Mouse (Mus musculus) lung, postnatal 0 days (tissue): ENCODE measurements around the gene Cd180. TPM values are rescaled to one million over a fixed set of nuclear protein-coding genes. Genes with fewer than 3 reads are reported as not detected.
"Not testable (repeated sequence)": the region's sequence is repeated elsewhere in the genome, so short reads cannot be mapped to it uniquely, and the experiment has no call there.

Source experiments
- ATAC-seq: fragments of 200-750 bp; cut with Nextera tagmentation; 2 replicates; pipeline ENCODE4 v1.8.0; 2017; ENCODE audit warnings: moderate library complexity
- DNase-seq: peaks from one replicate; pipeline ENCODE4 v3.0.0-alpha.2; 2016; ENCODE audit warnings: low spot score
- H3K27ac ChIP-seq: fragments of 300-500 bp; sonication (generic); 2 replicates; pipeline ENCODE4 v1.5.1; 2014; ENCODE audit warnings: antibody characterized with exemption, mild to moderate bottlenecking, low read length, mixed read lengths
- H3K27me3 ChIP-seq: fragments of 300-500 bp; sonication (generic); replicated peaks from 2 replicates; pipeline ENCODE4 v1.6.1; 2014; ENCODE audit warnings: low read length, mixed read lengths; ENCODE audit not compliant: insufficient read depth
- H3K36me3 ChIP-seq: fragments of 300-500 bp; sonication (generic); 2 replicates; pipeline ENCODE4 v1.6.1; 2014; ENCODE audit warnings: low read length, mixed read lengths; ENCODE audit not compliant: insufficient read depth
- H3K4me1 ChIP-seq: fragments of 300-500 bp; sonication (generic); 2 replicates; pipeline ENCODE4 v1.6.1; 2014; ENCODE audit warnings: antibody characterized with exemption, low read depth, low read length, mixed read lengths; ENCODE audit not compliant: insufficient read depth
- H3K4me2 ChIP-seq: fragments of 300-500 bp; sonication (generic); replicated peaks from 2 replicates; pipeline ENCODE4 v1.6.1; 2014; ENCODE audit warnings: low read depth, mild to moderate bottlenecking, low read length, moderate library complexity, mixed read lengths
- H3K4me3 ChIP-seq: fragments of 300-500 bp; sonication (generic); 2 replicates; pipeline ENCODE4 v1.5.1; 2014; ENCODE audit warnings: low read depth, low read length
- H3K9ac ChIP-seq: fragments of 300-500 bp; sonication (generic); replicated peaks from 2 replicates; pipeline ENCODE4 v1.6.1; 2014; ENCODE audit warnings: low read depth, mild to moderate bottlenecking
- H3K9me3 ChIP-seq: fragments of 300-500 bp; sonication (generic); 2 replicates; pipeline ENCODE4 v1.6.1; 2016; ENCODE audit warnings: low read length, mixed read lengths
- CTCF ChIP-seq: IDR thresholded peaks from 2 replicates; pipeline ENCODE4 v1.5.1; 2016; ENCODE audit warnings: antibody characterized with exemption, mild to moderate bottlenecking
- EP300 ChIP-seq: IDR thresholded peaks from 2 replicates; pipeline ENCODE4 v1.6.1; 2016; ENCODE audit warnings: antibody characterized with exemption, mild to moderate bottlenecking, control low read depth
- WGBS: fragments of 180-500 bp; shearing (Covaris S2); extraction: QIAGEN DNeasy Blood & Tissue Kit; methylation state at CpG from one replicate; pipeline ENCODE4 v1.1.7; 2014; 5-methylcytosine and 5-hydroxymethylcytosine counted together
- polyA plus RNA-seq: library from polyadenylated mRNA; unstranded; fragments of >200 nt; fragmentation: Nextera tagmentation; extraction: Ambion mirVana; gene quantifications from 2 replicates; pipeline ENCODE4 v1.2.1, GENCODE M21; 2015

The Cd180 gene
- polyA plus RNA-seq, 1 experiment from 2014 or later, result 0.67 TPM

DNA sequence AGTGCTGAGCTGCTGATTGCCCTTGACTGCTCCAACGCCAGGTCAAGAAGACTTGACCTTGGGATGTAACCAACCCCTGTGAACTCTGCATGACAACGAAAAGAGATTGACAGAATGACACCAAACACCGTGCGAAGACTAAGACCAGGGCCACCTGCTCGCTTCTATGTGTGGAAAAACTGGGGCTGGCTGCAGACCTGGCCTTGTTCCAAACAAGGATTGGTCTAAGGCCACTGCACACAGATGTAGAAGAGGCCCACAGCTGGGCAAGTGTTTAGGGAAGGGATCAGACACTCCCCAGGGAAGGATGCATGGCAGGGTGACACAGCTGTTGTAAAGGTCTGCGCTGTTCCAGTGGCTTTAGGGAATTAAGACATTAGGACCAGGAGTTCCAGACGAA lies 22.9 kb upstream of the Cd180 start:
- Histone ChIP-seq H3K4me1 (peaks cover 6% of the 10 kb centered on the region; the same call in 1 of the 2 replicates), H3K4me3 (no peak overlapping the region), H3K27me3 (no peaks in the 10 kb centered on the region), H3K36me3 (no peaks in the 10 kb centered on the region), H3K4me2 (no peak overlapping the region), H3K27ac (no peak overlapping the region), H3K9ac (no peak overlapping the region), H3K9me3 (no peaks in the 10 kb centered on the region)
- 70% methylated on average over 7 of the region's 7 CpGs for WGBS
- ATAC-seq, result no peak
- TF ChIP-seq CTCF (no peak), EP300 (no peak)
- DNase-seq, result no peak

DNA sequence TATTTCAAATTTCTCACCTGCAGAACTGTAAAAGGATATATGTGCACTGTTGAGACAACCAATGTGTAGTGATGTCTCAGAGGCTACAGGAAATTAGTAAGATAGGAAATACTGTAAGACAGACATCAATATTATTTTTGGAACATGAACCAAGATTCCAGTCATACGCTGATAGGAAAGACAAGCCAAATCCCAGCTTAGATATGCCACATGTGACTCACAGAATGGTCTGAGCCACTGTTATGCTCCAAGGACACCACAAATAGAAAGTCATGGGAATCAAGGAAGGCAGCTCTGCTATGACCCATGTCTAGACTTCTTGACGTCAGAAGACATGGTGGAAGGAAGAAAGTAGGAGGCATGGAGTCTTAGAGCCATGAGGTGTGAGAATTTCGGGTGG lies 19.3 kb upstream of the Cd180 start:
- TF ChIP-seq EP300 (no peak), CTCF (no peak)

DNA sequence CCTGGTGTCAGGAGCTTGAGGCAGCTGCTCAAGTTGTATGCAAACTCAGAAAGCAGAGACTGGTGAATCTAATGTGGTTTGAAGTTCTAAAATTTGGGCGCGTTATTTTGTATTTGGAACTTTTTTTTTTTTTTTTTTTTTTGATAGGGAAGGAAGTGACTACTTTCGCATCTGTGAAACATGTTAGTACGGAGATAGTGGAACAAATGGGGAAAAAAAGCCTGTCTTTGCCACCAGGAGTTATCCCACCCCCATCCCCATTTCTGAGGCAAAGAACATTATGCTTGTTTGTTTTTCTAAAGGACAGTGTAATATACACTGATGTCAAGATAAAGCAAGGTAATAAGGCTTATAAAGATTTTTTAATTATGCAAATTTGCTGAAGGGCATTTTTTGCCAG lies 15.8 kb upstream of the Cd180 start:
- not testable (repeated sequence) for ATAC-seq, H3K27me3 ChIP-seq, H3K4me2 ChIP-seq, H3K4me3 ChIP-seq, H3K9ac ChIP-seq, H3K27ac ChIP-seq, H3K9me3 ChIP-seq, H3K36me3 ChIP-seq, DNase-seq, H3K4me1 ChIP-seq
- WGBS, result 58% methylated on average over 4 of the region's 4 CpGs

More for the DNA sequence above, 19.3 kb upstream of the Cd180 start:
- WGBS, result 79% methylated on average over 3 of the region's 3 CpGs
- no peak overlapping the region for H3K4me2 ChIP-seq
- H3K4me3 ChIP-seq, result no peak overlapping the region
- H3K27ac ChIP-seq, result no peak overlapping the region
- DNase-seq (no peak), ATAC-seq (no peak)
- H3K9me3 ChIP-seq, result no peaks in the 10 kb centered on the region
- peaks cover 6% of the 10 kb centered on the region; the same call in 1 of the 2 replicates for H3K4me1 ChIP-seq
- no peaks in the 10 kb centered on the region for H3K27me3 ChIP-seq
- no peaks in the 10 kb centered on the region for H3K36me3 ChIP-seq
- no peak overlapping the region for H3K9ac ChIP-seq

DNA sequence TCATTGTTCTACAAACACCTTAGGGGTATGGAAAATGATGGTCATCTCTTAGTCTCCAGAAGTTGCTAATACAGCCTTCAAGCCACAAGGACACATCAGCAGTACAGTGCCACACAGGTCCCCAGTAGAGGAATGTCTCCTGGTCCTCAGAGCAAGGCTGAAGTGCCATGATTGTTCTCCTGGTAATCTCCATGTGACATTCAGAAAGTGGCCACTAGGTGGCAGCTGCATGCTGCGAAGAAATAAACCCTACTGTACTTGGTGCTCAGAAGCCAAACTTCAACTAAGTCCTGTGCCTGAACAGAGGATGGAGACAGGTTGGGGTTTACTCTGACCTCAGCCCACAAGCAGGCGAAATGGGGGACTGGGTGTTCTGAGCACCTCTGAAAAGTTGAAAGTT lies 14.9 kb upstream of the Cd180 start:
- Histone ChIP-seq H3K9me3 (no peaks in the 10 kb centered on the region), H3K27me3 (no peaks in the 10 kb centered on the region), H3K4me3 (no peak overlapping the region), H3K9ac (no peak overlapping the region), H3K27ac (no peak overlapping the region), H3K4me2 (no peak overlapping the region), H3K36me3 (no peaks in the 10 kb centered on the region), H3K4me1 (no peaks in the 10 kb centered on the region)
- 3% methylated on average over 2 of the region's 2 CpGs for WGBS
- ATAC-seq (peak; percentile 79), DNase-seq (peak; percentile 87)
- peak; percentile 98 for TF ChIP-seq CTCF
- TF ChIP-seq EP300, result no peak

DNA sequence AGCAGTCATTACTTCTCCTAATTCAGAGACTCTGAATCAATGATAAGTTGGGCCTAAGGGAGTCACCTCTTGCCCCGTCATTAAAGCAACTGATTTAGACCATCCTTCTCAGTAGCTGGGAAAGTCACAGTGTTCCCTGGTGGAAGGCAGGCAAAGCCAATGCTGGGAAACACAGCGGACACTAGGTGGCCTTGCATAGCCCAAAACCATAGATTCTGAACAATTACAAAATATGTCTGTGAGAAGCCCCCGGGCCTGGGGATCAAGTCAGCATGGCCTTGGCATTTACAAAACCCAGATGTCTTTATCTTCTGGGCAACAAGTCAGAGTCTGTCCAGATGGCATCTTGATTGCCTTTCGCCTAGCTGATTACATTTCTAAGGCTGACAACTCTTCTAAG lies 8.5 kb upstream of the Cd180 start:
- ATAC-seq (no peak), DNase-seq (no peak)
- no peaks in the 10 kb centered on the region for H3K9me3 ChIP-seq
- no peak overlapping the region for H3K27ac ChIP-seq
- TF ChIP-seq EP300 (no peak), CTCF (peak; percentile 42)
- 79% methylated on average over 4 of the region's 4 CpGs for WGBS
- no peaks in the 10 kb centered on the region for H3K4me1 ChIP-seq
- H3K9ac ChIP-seq, result no peak overlapping the region
- no peaks in the 10 kb centered on the region for H3K36me3 ChIP-seq
- no peak overlapping the region for H3K4me3 ChIP-seq
- no peaks in the 10 kb centered on the region for H3K27me3 ChIP-seq
- H3K4me2 ChIP-seq, result no peak overlapping the region

DNA sequence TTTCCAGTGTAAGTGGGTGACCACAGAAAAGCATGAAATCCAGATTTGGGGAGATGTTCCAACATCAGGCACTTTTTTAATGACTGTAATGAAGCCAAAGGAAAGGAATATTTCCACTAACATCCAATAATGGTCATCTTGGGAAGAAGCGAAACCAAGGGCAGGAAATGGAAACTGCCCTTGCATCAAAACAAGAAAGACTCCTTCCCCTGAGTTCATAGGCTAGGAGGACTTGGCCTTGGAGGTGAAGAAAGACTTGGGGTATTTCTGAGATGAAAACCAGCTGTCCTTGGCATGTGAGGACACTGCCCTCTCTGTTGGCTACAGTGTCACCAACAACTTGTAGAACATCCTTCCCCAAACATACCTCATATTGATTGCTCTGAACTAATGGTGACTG lies 5.2 kb upstream of the Cd180 start:
- TF ChIP-seq CTCF (no peak), EP300 (peak; percentile 8; the same call in 1 of the 2 replicates)
- DNase-seq (peak; percentile 63), ATAC-seq (peak; percentile 75)
- Histone ChIP-seq H3K9ac (no peak overlapping the region), H3K4me1 (0 out of 2 replicates have a peak, but pooled peaks cover 2% of the 10 kb centered on the region), H3K27ac (no peak overlapping the region), H3K27me3 (no peaks in the 10 kb centered on the region), H3K4me3 (no peak overlapping the region), H3K9me3 (no peaks in the 10 kb centered on the region), H3K4me2 (no peak overlapping the region), H3K36me3 (no peaks in the 10 kb centered on the region)
- WGBS, result 66% methylated on average over 1 of the region's 1 CpGs
